17 mouse cellular contexts compared by ENCODE assay signal in the genomic region with DNA sequence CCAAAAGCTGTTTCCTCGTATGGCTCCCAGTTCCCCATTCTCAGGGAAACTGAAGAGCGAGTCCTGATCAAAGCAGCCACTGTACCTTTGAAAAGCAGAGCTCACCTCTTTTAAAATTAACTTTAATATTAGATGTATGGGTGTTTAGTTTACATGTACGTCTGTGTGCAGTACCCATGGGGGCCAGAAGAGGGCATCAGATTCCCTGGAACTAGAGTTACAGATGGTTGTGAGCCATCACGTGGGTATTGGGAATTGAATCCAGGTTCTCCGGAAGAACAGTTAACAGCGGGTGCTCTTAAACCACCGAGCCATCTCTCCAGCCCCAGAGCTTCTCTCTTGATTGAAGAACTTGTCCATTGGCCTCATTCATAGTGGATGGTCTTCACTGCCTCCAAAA.
DNase-seq lines count a peak whose midpoint lies in the region; TF ChIP-seq lines count a peak whose summit lies in the region.
"Had no signal": no experiment of that assay in that cellular context is flagged by ENCODE, and none has a peak within 500 bp of the region (broad histone marks: within the 10 kb centered on the region; RNA-seq: fewer than 3 reads in every experiment).

No protein-coding gene starts in this region.

- no peak overlapping the region for H3K4me3 ChIP-seq in layer of hippocampus, adult 2 months
- H3K4me3 ChIP-seq: myocyte; stomach, embryonic 15.5 days had no signal

- DNase-seq in cerebellum, postnatal 25 days, result peak; percentile 13 to 28
- no peak for DNase-seq in cerebellum, adult 18-20 months
- DNase-seq in layer of hippocampus, adult 2 months (ENCODE audit: low spot score in 2 of 2), result no peak
- no peak for DNase-seq in layer of hippocampus, adult 18-20 months (ENCODE audit: low spot score in 2 of 2)
- DNase-seq in 3T3-L1 (ENCODE audit: low read depth, low spot score) (peak; percentile 4), ZHBTc4 (ENCODE audit: low read depth, low spot score) (peak; percentile 86)
- no peak for DNase-seq in ovary, postnatal 14 days (ENCODE audit: low spot score)
- no peak for DNase-seq in B cell, adult 2 months
- DNase-seq: adrenal gland, adult 8-10 months; embryo, embryonic 11 days; heart, adult 18-20 months; kidney, adult 11 months; kidney, postnatal 4 days; lung, adult 18-20 months; right cerebral cortex, postnatal 4 days had no signal

- peak; percentile 66 for TF ChIP-seq CTCF in layer of hippocampus, adult 2 months (conservative IDR thresholded peaks at IDR 0.05)

- H3K27ac ChIP-seq in layer of hippocampus, adult 2 months, result no peak overlapping the region
- H3K27ac ChIP-seq: stomach, embryonic 15.5 days had no signal

Comparison
In these comparisons a context has a peak if more than half of its experiments do, and no peak if none do; other contexts are left out.
1. DNase-seq: peak in cerebellum, postnatal 25 days (2 of 2), 3T3-L1 (single experiment) and ZHBTc4 (single experiment); none in cerebellum, adult 18-20 months (0 of 2), layer of hippocampus, adult 2 months (0 of 2), layer of hippocampus, adult 18-20 months (0 of 2), ovary, postnatal 14 days (single experiment) and B cell, adult 2 months (0 of 2).